Mouse (Mus musculus) activated CD4-positive, CD25-positive, alpha-beta regulatory T cell, adult 4 months (primary cell): ENCODE measurements around the gene Hoxa13. TPM values are rescaled to one million over a fixed set of nuclear protein-coding genes. Genes with fewer than 3 reads are reported as not detected.

Experiments used
- ATAC-seq: one replicate; pipeline ENCODE4 v1.8.0; 2017
- polyA plus RNA-seq, 2 experiments: library from polyadenylated mRNA; unstranded; fragments of 100-300 nt; shearing (Covaris generic); gene quantifications; one replicate each; pipeline ENCODE4 v1.2.1; 2017

Gene Hoxa13
- not detected for polyA plus RNA-seq

DNA sequence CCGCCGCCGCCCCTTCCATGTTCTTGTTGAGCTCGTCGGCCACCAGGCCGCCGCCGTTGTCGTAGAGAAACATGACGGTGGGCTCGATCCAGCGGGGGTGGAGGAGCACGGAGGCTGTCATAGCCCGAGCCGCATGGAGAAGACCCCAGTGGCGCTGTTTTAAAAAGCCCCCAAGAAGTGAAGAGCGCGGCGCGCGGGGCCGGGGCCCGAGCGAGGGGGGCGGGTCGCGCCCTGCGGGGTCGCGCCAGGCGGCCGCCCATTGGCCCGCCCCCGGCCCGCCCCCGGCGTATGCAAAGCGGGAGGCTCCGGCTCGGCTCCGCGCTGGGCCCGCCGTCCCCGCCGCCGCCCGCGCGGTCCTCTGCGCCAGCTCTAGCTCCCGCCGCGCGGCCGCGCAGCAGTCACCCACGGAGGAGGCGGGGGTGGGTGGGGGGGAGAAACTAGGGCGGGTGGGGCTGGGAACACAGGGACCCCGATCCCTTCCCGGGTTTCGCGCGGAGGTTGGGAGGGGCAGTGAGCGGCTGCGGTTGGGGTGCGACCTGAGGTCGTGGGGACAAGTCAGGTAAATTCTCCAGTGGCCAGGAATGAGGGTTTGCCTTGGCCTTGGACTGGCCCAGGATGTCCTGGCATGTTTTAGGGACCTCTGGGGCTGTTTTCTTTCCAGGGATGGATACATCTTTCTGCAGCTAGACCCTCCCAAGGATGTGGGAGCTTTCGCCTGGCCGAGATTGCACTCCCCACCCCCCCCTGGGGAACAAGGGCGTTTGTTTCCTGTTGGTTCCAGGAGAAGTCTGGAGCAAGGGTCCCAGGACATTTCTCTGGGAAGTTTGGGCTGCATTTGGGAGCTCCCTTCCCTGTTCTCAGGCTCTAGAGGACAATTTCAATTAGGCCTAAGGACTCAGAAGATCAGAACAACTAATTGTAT, at the start of gene Hoxa13:
Gene Hoxa13 (minus strand): TSS at position 227 of the 922 bp plus-strand sequence.
- ATAC-seq: no peak

DNA sequence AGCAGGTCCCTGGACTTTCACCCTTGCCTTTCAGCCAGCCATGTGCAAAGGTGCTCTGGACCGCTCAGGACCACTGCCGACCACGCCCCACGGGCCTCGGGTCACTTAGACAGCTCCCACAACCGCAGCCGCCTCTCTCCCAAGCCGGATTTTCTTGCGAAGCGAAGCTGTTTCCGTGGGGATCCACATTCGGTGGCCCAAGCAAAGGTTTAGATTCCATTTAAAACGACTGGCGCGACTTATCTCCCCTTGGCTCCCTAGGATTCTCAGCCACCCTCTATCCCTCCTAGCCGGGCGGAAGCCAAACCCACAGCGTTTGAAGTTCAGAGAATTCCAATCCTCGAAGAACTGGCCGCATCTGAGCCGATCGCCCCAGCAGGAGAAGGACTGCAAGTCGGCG, 49.7 kb upstream of the Hoxa13 start:
- no peak for ATAC-seq

DNA sequence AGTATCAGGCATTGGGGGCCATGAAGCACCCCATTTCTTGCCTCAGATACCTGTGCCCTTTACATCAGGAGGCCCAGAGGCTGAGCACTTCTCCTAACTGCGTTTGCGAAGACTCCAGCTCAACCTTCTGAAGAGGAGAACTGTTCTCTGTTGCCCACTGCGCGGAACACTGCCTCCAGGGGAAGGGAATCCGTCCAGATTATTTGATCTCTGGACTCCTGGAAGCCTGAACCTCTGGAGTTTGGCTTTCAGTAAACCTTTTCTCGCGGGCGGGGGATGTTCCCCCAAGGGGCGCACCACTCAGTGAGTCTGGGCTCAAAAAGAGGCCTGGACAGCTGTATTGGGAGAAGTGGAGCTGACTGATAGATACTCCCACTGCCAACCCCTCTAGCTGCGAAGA, 49.1 kb upstream of the Hoxa13 start:
- ATAC-seq: no peak

- ATAC-seq: peak; percentile 49
Observed at GRCm38 (mm10) chr6:52305877-52306389, 45.3 kb upstream of the Hoxa13 start.

GRCm38 (mm10) chr6:52303426-52303825, 42.7 kb upstream of the Hoxa13 start:
- ATAC-seq: no peak

DNA sequence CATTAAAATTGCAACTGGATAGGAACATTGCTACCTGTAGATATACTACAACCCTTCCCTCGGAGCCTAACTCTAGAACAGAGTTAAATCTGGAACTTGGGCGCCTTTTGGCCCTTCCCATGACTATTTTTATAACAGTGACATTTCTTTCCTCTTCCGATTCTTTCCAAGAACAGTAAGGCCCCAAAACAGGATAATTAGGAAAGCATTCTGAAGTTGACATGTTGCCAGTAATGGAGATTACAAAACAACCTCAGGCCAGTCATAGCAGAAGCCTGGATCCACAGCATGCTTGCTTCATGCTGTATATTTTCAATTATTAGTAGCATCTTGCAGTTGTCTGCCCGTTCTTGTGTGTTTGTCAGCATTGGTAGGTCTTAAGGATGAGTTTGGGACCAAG, 40.1 kb upstream of the Hoxa13 start:
- ATAC-seq: no peak

- ATAC-seq: no peak
Observed at GRCm38 (mm10) chr6:52298511-52298910, 37.8 kb upstream of the Hoxa13 start.

DNA sequence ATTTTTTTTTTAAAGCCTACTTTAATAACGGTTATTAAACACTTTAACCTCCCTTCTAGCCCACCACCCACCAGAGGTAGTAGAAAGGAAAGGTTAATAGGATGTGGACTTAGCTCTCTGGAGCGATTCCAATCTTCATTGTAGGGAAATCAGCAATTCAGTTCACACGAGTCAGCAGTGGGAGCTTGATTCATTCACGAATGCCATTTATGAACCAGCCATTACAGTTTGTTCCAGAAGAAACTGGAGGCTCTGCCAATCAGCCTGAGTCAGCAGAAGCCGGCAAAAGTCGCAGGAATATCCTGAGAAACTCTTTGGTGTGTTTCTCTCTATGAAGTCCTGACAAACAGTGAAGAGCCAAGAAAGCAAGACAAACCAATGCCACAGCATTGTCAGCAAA, 33.9 kb upstream of the Hoxa13 start:
- ATAC-seq: no peak

- no peak for ATAC-seq
Observed at GRCm38 (mm10) chr6:52292328-52292727, 31.6 kb upstream of the Hoxa13 start.

DNA sequence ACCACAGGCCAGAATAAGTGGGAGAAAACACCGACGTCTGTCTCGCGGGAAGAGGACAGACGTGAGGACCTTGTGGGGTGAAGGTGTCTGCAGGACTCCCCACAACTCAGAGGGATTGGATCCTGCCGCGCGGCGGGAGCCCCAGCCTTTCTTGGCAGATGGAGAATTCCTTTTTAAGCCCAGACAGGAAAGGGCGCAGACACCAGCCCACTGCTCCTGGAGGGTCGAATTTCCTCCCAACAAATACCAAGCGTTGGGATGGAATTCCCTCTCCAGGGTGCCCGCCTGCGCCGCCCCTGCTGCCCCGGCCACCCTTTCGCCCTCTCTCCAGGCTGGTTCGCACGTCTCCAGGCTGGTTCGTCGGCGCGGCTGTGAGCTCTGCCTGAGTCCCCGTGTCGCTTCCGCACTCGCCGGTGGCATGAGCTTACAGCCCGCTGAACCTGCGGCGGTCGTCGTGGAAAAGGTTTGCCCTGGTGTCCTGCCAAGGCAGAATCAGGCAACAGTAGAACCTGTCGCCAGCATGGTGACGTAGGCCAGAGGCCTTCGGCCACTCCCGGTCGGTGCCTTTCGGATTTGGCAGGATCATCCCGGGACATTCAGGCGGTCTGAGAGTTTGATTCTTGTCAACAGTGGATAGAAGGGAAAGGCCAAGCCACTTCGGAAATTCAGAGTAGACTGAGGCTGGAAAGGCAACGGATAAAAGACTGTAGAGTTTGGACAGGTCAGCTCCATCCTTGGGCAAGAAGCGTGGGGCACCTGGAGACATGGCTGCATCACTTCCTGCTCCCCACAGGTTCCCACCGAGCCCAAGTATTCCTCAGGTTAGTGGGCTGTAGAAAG, 30.6 kb upstream of the Hoxa13 start:
- ATAC-seq: no peak

DNA sequence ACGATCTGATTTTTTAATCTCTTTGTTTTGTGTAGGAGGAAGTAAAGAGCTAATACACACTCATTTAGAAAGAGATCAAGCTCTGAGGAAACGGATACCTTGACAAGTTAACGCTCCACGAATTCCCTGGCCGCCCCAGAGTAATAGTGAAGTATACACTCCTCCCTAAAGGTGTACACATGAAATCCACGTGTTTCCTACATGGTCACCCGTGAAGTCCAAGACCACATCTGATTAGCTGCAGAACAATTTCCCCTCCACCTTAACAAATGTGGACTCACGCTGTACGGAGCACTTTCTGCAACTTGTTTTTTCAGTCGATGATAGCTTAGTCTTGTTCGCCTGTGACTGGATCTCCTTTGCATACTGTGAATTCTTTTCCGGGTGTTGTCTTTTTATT, 29.5 kb upstream of the Hoxa13 start:
- ATAC-seq: no peak

DNA sequence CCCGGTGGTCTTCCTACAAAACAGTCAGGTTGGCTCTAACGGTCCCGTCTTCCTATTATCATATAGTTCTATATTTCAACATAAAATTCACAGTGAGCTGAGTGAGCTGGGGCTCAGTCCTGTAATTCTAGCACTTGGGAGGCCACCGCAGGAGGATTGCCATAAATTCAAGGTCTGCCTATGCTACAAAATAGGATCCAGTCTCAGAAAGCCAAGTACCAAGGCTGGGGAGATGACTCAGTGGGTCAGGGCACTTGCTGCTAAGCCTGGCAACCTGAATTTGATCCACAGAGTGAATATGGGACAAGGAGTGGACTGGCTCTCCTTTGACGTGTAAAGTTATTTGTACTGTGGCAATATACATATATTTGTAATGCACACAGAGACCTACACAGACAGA, 23.2 kb upstream of the Hoxa13 start:
- ATAC-seq: no peak

GRCm38 (mm10) chr6:52281084-52281483, 20.4 kb upstream of the Hoxa13 start:
- ATAC-seq: no peak

- no peak for ATAC-seq
Observed at GRCm38 (mm10) chr6:52276920-52277319, 16.2 kb upstream of the Hoxa13 start.

- ATAC-seq: no peak
Observed at GRCm38 (mm10) chr6:52276382-52276781, 15.7 kb upstream of the Hoxa13 start.

DNA sequence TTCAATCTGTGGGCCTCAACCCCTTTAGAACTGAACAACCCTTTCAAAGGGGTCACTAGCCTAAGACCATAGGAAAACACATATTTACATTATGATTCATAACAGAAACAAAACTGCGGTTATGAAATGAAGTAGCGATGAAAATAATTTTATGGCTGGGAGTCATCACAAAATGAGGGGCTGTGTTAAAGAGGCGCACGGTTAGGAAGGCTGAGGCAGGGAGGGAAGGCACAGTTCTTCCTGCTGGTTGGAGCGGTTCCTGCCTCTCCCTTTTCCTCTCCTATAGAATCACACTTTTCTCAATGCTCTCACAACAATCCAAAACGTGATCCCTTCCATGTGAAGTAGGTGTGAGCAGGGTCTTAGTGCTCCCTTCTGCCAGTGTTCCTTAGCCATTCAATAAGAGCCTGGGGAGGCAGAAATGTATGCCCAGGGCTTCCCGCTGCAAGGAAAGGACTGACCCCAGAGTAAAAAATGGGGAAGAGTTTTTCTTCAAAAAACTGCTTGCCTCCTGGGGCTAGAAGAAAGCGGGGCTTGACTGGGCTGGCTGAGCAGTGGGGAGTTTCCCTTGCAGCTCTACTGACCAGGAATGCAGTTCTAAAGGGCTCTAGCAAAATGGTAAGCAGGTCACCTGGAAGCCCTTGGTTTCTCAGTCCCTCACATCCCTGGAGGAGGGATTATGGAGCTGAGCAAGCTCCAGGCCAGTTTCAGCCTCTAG, 15.0 kb upstream of the Hoxa13 start:
- no peak for ATAC-seq

DNA sequence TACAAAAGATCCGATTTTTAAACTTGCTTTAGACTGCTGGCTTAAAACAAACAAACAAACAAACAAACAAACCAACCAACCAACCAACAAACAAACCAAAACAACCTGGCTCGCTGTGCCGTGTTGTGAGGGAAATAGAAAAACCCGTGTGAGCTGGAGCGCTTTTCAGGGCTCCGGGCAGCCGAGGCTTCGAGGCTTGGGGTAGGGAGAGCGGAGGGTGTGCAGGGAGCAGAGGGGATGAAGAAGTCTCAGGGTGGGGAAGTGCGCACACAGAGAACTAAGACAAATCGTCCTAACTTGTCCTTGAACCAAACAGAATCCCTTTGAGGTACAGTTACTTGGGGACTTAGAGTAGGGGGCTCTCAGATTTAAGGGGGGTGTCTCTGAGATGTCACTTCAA, 13.9 kb upstream of the Hoxa13 start:
- ATAC-seq: no peak

- no peak for ATAC-seq
Observed at GRCm38 (mm10) chr6:52273656-52274280, 13.1 kb upstream of the Hoxa13 start.

- ATAC-seq: no peak
Observed at GRCm38 (mm10) chr6:52272766-52273655, 12.3 kb upstream of the Hoxa13 start.

- ATAC-seq: peak; percentile 54
Observed at GRCm38 (mm10) chr6:52270494-52271480, 10.1 kb upstream of the Hoxa13 start.
